Mouse (Mus musculus) adrenal gland (tissue): ENCODE data around the gene Fxyd3.

Experiments used
- intact Hi-C: fragments of 180-260 bp; cut with DNase I; formaldehyde crosslinking; loops from one replicate; pipeline ENCODE4 v1.15.1; 2025

The Fxyd3 gene

DNA sequence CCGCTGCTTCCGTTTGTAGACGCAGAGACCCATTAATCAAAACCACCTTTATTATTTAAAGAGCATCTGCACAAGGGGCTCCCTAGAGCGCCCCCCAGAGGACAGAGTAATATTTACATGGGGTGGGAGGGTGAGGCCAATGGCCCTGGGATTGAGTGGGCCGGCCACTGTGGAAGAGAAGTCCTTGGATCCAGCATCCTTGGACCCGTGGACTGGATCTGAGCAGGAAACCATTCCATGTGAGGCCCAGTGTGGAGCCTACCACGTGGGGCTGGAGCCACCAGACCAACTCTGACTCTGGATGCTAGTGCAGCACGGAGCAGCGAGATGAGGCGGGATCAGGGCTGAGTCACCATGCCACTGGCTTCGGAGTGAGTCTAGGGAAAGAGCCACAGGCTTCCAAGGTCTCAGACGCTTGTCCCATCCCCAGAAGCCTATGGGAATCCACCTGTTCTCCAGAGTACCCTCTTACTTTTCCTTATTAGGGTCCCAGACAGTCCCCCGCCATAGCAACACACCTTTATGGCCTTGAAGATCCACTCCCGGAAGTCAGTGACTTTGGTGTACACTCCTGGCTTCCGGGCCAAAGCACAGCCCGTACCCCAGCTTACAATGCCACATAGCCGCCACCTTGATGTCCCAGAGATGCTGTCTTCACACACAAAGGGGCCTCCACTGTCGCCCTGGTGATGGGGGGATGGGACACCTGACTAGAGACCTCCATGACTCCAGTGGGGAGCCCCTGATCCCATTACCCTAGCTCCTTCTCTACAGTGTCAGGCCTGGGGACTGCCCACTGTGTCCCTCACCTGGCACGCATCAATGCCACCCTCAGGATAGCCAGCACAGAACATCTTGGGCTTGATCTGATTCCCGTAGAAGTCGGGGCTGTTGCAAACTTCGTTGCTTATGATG lies 22.4 kb upstream of the Fxyd3 start:
- intact Hi-C loops, result loop anchor here (5.0 kb wide), 1 partner anchor 42 kb away; the partner anchor contains the start of genes Fxyd1 and Lgi4

DNA sequence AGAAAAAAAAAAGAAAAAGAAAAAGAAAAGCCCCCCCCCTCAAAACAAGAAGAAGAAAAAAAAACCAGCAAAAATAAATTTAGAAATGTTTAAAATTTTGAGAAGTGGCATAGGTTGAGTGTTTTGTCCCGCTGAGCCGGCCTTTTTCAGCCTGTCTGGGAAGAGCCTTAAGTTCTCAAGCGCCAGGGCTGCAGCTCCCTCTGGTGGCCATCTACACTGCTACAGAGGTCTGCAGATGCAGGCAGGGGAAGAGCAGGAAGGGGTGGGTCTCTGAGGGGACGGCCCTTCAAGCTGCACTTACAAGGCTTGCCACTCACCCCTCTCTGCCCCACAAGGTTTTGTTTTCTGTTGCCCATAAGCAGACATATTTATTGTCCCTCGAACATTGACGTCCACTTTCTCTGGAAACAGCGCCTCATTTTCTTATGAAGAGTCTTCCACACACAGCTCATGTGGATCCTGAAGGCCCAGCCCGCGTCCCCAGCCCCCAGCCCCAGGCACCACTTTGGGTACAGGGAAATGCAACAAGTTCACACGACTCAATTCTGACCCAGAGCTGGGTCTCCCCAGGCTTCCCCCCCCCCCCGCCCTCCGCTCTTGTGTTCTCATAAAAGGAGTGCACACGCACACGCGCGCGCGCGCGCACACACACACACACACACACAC lies 21.2 kb upstream of the Fxyd3 start:
- intact Hi-C loops, result loop anchor here (5.0 kb wide), 1 partner anchor 40 kb away; the partner anchor contains the start of genes Fxyd1 and Lgi4

DNA sequence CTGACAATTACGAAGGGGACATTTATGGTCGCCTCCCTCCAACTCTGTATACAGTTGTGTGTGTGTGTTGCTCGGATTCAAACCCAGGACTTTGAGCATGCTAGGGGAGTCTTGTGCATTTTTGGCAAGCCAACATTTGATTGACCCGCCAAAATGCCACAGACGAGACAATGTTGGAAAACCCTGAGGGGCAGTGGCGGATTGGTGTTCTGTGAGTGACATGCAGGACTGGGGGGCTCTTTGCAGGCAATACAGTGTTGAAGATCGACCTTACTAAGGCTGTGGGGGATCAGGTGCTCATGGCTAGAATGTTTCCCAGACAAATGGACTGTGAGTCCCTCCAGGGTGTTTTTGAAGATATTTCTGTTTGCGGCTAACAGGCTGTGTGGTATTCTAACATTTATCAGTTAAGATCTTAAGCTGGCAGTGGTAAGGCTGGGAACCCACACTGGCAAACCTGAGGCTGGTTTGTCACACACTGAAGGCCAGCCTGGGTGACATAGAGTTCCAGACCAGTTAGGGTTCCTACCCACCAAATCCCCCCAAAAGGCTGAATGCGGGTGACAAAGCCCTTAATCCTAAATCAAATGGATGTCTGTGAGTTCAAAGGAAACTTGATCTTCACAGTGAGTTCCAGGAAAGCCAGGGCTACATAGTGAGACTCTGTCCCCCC lies 20.5 kb upstream of the Fxyd3 start:
- intact Hi-C loops, result loop anchor here (5.0 kb wide), 1 partner anchor 40 kb away; the partner anchor contains the start of genes Fxyd1 and Lgi4

DNA sequence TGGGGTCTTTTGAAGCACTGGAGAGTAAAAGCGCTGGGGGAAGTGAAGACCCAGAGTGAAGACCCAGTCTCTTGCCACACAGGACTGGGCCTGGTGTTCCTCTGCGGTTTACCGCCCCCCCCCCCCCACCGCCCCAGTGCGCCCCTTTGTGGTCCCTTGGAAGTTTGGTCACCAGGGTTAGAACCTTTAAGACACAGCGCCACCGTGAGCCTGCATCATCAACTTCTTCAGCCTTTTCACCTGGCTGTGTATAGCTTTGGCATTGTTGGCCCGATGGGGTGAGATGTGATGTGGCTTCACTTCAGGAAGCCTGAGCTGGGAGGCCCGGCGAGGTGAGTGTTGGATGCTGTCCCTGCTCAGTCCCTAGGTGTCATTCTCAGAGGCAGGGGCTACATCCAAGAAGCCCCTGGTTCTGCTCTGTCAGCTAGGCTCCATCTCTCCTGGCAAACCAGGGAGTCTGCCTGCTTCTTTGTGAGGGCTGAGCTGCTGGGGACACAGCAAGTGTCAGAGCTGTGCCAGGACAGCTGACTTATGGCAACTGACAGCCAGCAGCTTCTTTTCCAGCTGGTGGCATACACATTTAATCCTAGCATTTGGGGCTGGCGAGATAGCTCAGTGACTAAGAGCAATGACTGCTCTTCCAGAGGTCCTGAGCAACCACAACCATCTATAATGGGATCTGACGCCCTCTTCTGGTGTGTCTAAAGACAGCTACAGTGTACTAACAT lies 18.4 kb upstream of the Fxyd3 start:
- intact Hi-C loops, result loop anchor here (5.0 kb wide), 2 partner anchors 38 to 228 kb away; partner anchors contain the start of genes Fxyd1 and Lgi4

DNA sequence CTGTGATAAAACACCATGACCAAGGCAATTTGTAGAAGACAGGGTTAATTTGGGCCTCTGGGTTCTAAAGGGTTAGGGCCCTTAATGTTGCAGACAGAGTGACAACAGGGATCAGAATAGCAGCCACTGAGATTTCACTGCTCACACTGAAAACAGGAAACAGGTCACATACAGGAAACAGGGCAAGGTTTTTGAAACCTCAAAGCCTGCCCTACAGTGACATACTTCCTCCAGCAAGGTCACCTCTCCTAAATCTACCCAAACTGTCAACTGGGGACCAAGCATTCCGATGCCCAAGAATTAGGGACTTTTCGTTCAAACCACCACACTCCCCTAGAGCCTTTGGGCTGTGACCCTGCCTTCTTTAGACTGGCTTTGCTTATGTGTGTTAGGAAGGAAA lies 13.2 kb upstream of the Fxyd3 start:
- intact Hi-C loops, result loop anchor here (5.0 kb wide), 1 partner anchor 222 kb away; no protein-coding TSS in a partner anchor

DNA sequence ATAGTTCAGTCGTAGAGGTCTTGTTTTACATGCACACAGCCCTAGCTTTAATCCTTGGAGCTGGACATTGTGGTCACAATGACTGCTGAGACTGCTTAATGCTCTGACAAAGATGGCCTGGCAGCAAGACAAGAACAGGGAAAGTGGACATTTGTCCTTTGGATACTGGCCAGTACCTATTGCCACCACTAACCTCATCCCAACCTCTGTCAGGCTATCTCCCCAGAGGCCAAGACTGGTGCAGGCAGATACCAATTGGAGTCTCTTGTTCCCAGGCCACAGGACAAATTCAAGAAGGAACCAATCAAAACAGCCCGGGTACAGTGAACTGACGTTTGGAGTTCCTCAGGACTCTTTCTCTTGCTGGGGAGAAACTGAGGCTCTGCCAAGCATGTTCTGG lies 11.7 kb upstream of the Fxyd3 start:
- intact Hi-C loops, result no loop called here

DNA sequence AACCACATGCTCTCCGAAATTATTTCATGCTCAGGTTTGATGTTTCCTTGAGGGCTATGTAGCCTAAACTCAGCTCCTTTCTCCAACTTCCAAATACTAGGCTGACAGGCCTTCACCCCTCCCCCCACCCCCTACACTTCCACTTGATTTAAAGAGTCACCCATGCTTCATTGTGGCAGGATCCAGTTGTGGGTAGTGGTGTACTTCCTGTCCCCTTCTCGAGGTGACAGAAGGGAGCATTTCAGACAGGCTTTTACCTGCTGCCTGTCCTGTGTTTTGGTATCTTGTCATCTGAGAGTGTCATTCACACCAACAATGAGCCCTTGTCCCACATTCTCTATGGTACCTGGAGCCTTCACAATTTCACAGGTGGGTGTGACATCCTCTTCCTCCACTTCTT lies 10.8 kb upstream of the Fxyd3 start:
- intact Hi-C loops, result no loop called here

- intact Hi-C loops, result no loop called here
Observed at GRCm38 (mm10) chr7:31086175-31086755, 9.8 kb upstream of the Fxyd3 start.

- intact Hi-C loops, result no loop called here
Observed at GRCm38 (mm10) chr7:31085171-31085570, 8.7 kb upstream of the Fxyd3 start.

DNA sequence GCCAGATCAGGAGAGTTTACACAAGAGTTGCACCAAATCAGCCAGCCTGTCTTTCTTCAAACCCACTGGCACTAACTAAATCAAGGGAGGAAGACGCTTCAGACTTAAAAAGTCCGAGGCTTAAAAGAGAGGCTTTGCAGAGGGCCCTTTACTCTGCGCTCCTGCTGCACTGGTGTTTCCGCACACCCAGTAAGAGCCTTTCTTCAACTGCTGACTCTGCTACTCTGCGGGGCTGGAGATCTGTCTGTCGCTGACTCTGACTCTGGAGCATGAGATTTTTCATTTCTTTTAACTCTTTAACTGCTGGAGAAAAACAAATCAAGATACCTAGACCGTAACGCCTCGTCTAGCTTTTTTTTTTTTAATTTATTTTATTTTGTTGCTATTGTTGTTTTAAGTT lies 7.6 kb upstream of the Fxyd3 start:
- intact Hi-C loops, result no loop called here

DNA sequence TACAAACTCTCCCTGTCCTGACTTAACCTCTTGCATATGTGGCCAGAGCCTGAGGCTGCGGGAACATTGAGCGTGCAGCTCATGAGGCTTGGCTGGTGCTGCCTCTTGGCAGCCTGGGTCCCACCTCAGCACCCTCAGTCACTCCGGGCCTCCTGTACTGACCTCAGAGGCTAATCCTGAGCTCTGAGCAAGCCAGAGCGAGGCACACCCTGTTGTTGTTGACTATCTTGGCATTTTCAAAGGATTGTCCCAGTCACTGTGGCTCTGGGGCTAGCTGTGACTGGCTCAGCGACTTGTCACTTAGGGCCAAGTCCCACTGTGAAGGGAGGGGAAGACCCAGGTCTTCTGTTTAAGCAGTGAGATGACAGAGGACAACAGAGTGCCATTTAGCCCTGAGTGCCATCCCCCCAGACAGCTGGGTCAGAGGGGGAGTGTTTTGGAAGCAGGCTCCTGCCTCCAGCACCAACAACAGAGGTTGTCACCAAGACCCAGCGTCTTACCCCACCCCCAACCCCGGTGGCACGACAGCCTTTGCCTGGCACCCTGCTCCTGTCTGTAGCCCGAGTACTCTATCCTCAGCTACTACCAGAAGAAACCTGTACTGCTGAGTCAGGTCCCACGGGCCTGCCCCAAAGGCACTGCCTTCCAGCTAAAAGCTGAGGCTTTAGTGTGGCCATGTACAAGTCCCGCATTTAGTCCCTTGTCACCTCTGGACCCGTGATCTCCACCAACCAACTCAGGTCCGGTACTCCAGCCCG lies 6.5 kb upstream of the Fxyd3 start:
- intact Hi-C loops, result no loop called here

DNA sequence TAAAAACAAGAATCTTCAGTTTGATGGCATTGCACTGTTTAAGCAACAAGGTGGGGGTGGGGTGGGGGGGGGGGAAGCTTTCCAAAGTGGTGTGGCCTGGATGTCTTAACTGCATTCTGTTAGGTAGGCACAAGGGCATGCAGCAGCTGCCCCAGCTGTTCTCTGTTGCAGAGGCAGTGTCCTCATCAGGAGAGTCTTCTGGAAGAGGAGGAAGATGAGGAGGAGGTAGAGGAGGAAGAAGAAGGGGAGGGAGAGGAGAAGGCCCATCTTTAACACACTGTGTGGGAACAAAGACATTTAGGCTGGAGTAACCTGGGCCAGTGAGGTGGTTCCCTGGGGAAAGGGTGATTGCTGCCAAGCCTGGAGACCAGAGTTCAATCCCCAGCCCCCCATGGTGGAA lies 5.6 kb upstream of the Fxyd3 start:
- intact Hi-C loops, result no loop called here

- intact Hi-C loops, result no loop called here
Observed at GRCm38 (mm10) chr7:31081106-31081505, 4.6 kb upstream of the Fxyd3 start.

DNA sequence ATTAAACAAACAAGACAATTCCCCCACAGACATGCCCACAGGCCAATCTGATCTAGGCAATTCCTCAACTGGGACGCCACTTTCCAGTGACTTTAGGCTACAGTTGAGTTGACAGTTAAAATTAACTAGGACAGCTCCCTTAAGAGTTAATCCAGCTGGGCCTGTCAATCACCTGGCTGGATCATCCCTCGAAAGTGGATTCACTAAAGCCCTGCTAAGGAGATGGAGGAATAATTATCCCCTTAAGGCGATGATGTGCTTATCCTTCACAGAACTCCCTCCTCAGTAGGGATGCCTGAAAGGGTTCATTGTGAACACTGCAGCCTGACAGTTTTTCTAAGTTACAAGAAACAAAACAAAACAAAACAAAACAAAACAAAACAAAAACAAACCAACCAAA lies 4.1 kb upstream of the Fxyd3 start:
- intact Hi-C loops, result no loop called here

DNA sequence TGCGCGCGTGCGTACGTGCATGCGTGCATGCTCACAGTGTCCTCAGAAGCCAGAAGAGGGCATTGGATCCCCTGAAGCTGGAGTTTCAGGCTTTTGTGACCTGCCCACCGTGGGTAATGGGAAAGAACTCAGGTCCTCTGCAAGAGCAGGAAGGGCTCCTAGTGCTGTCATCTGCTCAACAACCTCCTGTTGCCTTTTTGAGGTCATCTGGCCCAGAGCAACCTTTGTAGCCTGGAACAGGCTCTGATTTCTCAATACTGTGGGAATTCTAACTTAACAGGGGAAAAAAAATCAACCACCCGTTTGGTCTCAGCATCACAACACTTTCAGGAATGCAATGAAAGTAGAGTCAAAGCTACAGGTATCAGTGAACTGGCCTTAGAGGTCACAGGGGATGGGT lies 3.2 kb upstream of the Fxyd3 start:
- intact Hi-C loops, result loop anchor here (10.0 kb wide), 1 partner anchor 205 kb away; no protein-coding TSS in a partner anchor

- intact Hi-C loops, result loop anchor here (10.0 kb wide), 1 partner anchor 203 kb away; no protein-coding TSS in a partner anchor
Observed at GRCm38 (mm10) chr7:31077885-31078445, 1.5 kb upstream of the Fxyd3 start.

- intact Hi-C loops, result loop anchor here (10.0 kb wide), 1 partner anchor 203 kb away; no protein-coding TSS in a partner anchor
Observed at GRCm38 (mm10) chr7:31077470-31077869, 966 bp upstream of the Fxyd3 start.

GRCm38 (mm10) chr7:31074713-31075069 lies 1.8 kb downstream of the Fxyd3 start:
- intact Hi-C loops, result loop anchor here (10.0 kb wide), 1 partner anchor 200 kb away; no protein-coding TSS in a partner anchor

GRCm38 (mm10) chr7:31074061-31074712 lies 2.3 kb downstream of the Fxyd3 start:
- intact Hi-C loops, result loop anchor here (10.0 kb wide), 1 partner anchor 199 kb away; no protein-coding TSS in a partner anchor
